22 mouse cellular contexts compared by ENCODE assay signal in genomic region chr10:4586691-4587090, GRCm38 (mm10). TPM values are rescaled to one million over a fixed set of nuclear protein-coding genes. Genes with fewer than 3 reads are reported as not detected.
DNase-seq lines count a peak whose midpoint lies in the region; ATAC-seq and TF ChIP-seq lines count a peak whose summit lies in the region.
"Had no signal": no experiment of that assay in that cellular context is flagged by ENCODE, and none has a peak within 500 bp of the region (broad histone marks: within the 10 kb centered on the region; RNA-seq: fewer than 3 reads in every experiment).

No protein-coding gene starts in this region.

- WGBS in kidney, adult 2 months, result 80% methylated on average over 6 of the region's 6 CpGs
- 80% methylated on average over 6 of the region's 6 CpGs for WGBS in kidney, embryonic 16.5 days

- TF ChIP-seq POLR2A in kidney, adult 2 months (IDR thresholded peaks at IDR 0.05; ENCODE audit: low read depth, low read length), result no peak

- peaks cover 6% of the 10 kb centered on the region; the same call in 1 of the 2 replicates for H3K9me3 ChIP-seq in kidney, embryonic 16.5 days (ENCODE audit: low read length)
- H3K9me3 ChIP-seq: embryonic facial prominence, embryonic 15.5 days; forebrain, embryonic 10.5 days; heart, embryonic 10.5 days; hindbrain, embryonic 12.5 days had no signal

- no peaks in the 10 kb centered on the region for H3K36me3 ChIP-seq in kidney, adult 2 months (ENCODE audit: control insufficient read depth, insufficient read depth, low read length)
- H3K36me3 ChIP-seq in kidney, embryonic 16.5 days (ENCODE audit: insufficient read depth, low read length), result no peaks in the 10 kb centered on the region
- H3K36me3 ChIP-seq: embryonic facial prominence, embryonic 15.5 days; forebrain, embryonic 10.5 days; heart, embryonic 10.5 days; hindbrain, embryonic 12.5 days had no signal

- no peak overlapping the region for H3K4me3 ChIP-seq in kidney, adult 2 months (ENCODE audit: insufficient read depth, low read depth, low read length)
- no peak overlapping the region for H3K4me3 ChIP-seq in kidney, embryonic 16.5 days (ENCODE audit: low read length)
- H3K4me3 ChIP-seq: embryonic facial prominence, embryonic 15.5 days; erythroblast, embryonic 14.5 days; forebrain, embryonic 10.5 days; gastrocnemius, adult 2 months; heart, embryonic 10.5 days; hindbrain, embryonic 12.5 days had no signal

- no peak overlapping the region for H3K9ac ChIP-seq in kidney, embryonic 16.5 days (replicated peaks; ENCODE audit: low read length)
- H3K9ac ChIP-seq: embryonic facial prominence, embryonic 15.5 days; hindbrain, embryonic 12.5 days had no signal

- no peak overlapping the region for H3K27ac ChIP-seq in kidney, adult 2 months (ENCODE audit: insufficient read depth, low read depth, low read length)
- H3K27ac ChIP-seq in kidney, embryonic 16.5 days (ENCODE audit: low read length), result no peak overlapping the region
- H3K27ac ChIP-seq: embryonic facial prominence, embryonic 15.5 days; forebrain, embryonic 10.5 days; gastrocnemius, adult 2 months; heart, embryonic 10.5 days; hindbrain, embryonic 12.5 days had no signal

- H3K4me2 ChIP-seq in kidney, embryonic 16.5 days (replicated peaks; ENCODE audit: low read depth, low read length), result no peak overlapping the region
- H3K4me2 ChIP-seq: embryonic facial prominence, embryonic 15.5 days; hindbrain, embryonic 12.5 days had no signal

- H3K27me3 ChIP-seq in kidney, adult 2 months (replicated peaks; ENCODE audit: control insufficient read depth, insufficient read depth, low read length), result no peaks in the 10 kb centered on the region
- H3K27me3 ChIP-seq in kidney, embryonic 16.5 days (ENCODE audit: insufficient read depth, low read length), result no peaks in the 10 kb centered on the region
- H3K27me3 ChIP-seq: embryonic facial prominence, embryonic 15.5 days; hindbrain, embryonic 12.5 days had no signal

- no peak for TF ChIP-seq CTCF in kidney, adult 2 months (conservative IDR thresholded peaks at IDR 0.05; ENCODE audit: insufficient read depth, insufficient read length, low read depth, low read length)

- H3K4me1 ChIP-seq in kidney, adult 2 months (ENCODE audit: control insufficient read depth, insufficient read depth, low read length), result no peaks in the 10 kb centered on the region
- H3K4me1 ChIP-seq in kidney, embryonic 16.5 days (ENCODE audit: insufficient read depth, low read length), result 0 out of 2 replicates have a peak, but pooled peaks cover 4% of the 10 kb centered on the region
- H3K4me1 ChIP-seq: embryonic facial prominence, embryonic 15.5 days; forebrain, embryonic 10.5 days; heart, embryonic 10.5 days; hindbrain, embryonic 12.5 days had no signal

- peak; percentile 38 for DNase-seq in kidney, adult 2 months
- DNase-seq in R1 (ENCODE audit: low read depth, low spot score), result peak; percentile 11
- peak; percentile 29 for DNase-seq in ZHBTc4 (ENCODE audit: low read depth, low spot score)
- peak; percentile 35 to 45 for DNase-seq in adrenal gland, postnatal 36 days
- no peak for DNase-seq in cerebellum, adult 8-10 months
- DNase-seq: cerebellum, adult 11 months; cerebellum, postnatal 10 days; embryo, embryonic 11 days; gastrocnemius, adult 2 months; gastrocnemius, postnatal 25 days; heart, postnatal 10 days; heart, postnatal 4 days had no signal

- no peak for ATAC-seq in kidney, embryonic 16.5 days (ENCODE audit: low FRiP score, low TSS enrichment)
- ATAC-seq: forebrain, embryonic 14.5 days; hindbrain, embryonic 16.5 days; inflammation-experienced regulatory T-cells, adult 6 months; intestine, postnatal 0 days had no signal

RNA-seq across cellular contexts. Expression of gene Esr1, which starts 24.7 kb away (rescaled TPM):
- 5.1 and 6.4 TPM in 2 replicates for polyA plus RNA-seq in kidney, adult 2 months (2012; rRNA removed)
- 2.5 and 2.6 TPM in 2 replicates for polyA plus RNA-seq in kidney, embryonic 16.5 days (2015; fragmentation: Nextera tagmentation; extraction: Ambion mirVana)
- 10 to 100 TPM; 14.3 to 15.0 TPM for total RNA-seq in adrenal gland, postnatal 36 days (2021)
- polyA plus RNA-seq: forebrain, embryonic 10.5 days had no signal
